Mouse (Mus musculus) CH12.LX (cell line): ENCODE data around the gene Srp68. TPM values are rescaled to one million over a fixed set of nuclear protein-coding genes. Genes with fewer than 3 reads are reported as not detected.

Source experiments
- DNase-seq: peaks from one replicate; pipeline ENCODE4 v3.0.0-alpha.2; 2013; ENCODE audit errors: extremely low read depth
- H3K27ac ChIP-seq: 2 replicates; pipeline ENCODE4 v1.5.1; 2012; ENCODE audit warnings: low read depth, mild to moderate bottlenecking, control low read depth, moderate library complexity; ENCODE audit not compliant: insufficient read depth
- H3K27me3 ChIP-seq: replicated peaks from 2 replicates; pipeline ENCODE3; 2012; ENCODE audit warnings: inconsistent platforms
- H3K36me3 ChIP-seq, 2 experiments: replicated peaks in 1 of 2; 2 replicates each; pipeline versions ENCODE3 to v1.6.1; 2012; ENCODE audit warnings: inconsistent platforms in 1 of 2, low read length in 1 of 2, mild to moderate bottlenecking in 1 of 2, mixed read lengths in 1 of 2, moderate library complexity in 1 of 2; ENCODE audit not compliant: control insufficient read depth in 1 of 2, insufficient read depth in 1 of 2
- H3K4me1 ChIP-seq, 2 experiments: 2 replicates each; pipeline ENCODE4 v1.6.1; 2012; ENCODE audit warnings: inconsistent platforms in 1 of 2, moderate library complexity in 1 of 2; ENCODE audit not compliant: insufficient read depth in 2 of 2, control insufficient read depth in 1 of 2
- H3K4me2 ChIP-seq: 2 replicates; pipeline ENCODE4 v1.6.1; 2012; ENCODE audit warnings: low read depth, mild to moderate bottlenecking, control low read depth; ENCODE audit not compliant: poor library complexity, insufficient read depth, severe bottlenecking
- H3K4me3 ChIP-seq, 3 experiments: fragments of 150-350 bp in 1 of 3; sonication (generic) in 1 of 3; replicated peaks in 1 of 3; 2 replicates each; pipeline versions ENCODE3 to v1.5.1; 2011 to 2012; ENCODE audit warnings: low read depth in 2 of 3, low read length in 2 of 3, mild to moderate bottlenecking in 2 of 3, moderate library complexity in 2 of 3, control low read depth in 1 of 3, improper control_type of control experiment in 1 of 3, inconsistent platforms in 1 of 3, mixed read lengths in 1 of 3; ENCODE audit not compliant: poor library complexity in 1 of 3
- H3K79me2 ChIP-seq: replicated peaks from 2 replicates; pipeline ENCODE4 v1.6.1; 2012; ENCODE audit warnings: mild to moderate bottlenecking, moderate library complexity; ENCODE audit not compliant: control insufficient read depth, poor library complexity, insufficient read depth, severe bottlenecking; ENCODE audit errors: extremely low read depth
- H3K9ac ChIP-seq: 2 replicates; pipeline ENCODE4 v1.6.1; 2012; ENCODE audit warnings: low read depth, mild to moderate bottlenecking, control low read depth, moderate library complexity; ENCODE audit not compliant: insufficient read depth
- H3K9me3 ChIP-seq: replicated peaks from 2 replicates; pipeline ENCODE3; 2012; ENCODE audit warnings: low read length, inconsistent platforms, mixed read lengths
- BHLHE40 ChIP-seq: IDR thresholded peaks from 2 replicates; pipeline ENCODE4 v1.6.1; 2011; ENCODE audit warnings: mild to moderate bottlenecking, low read depth, low read length, improper control_type of control experiment
- CHD2 ChIP-seq: IDR thresholded peaks from 2 replicates; pipeline ENCODE4 v1.6.1; 2011; ENCODE audit warnings: low read length, improper control_type of control experiment
- CTCF ChIP-seq, 2 experiments: IDR thresholded peaks in 1 of 2; conservative IDR thresholded peaks in 1 of 2; 2 replicates each; pipeline ENCODE4 v1.5.1; 2011 to 2012; ENCODE audit warnings: low read depth in 2 of 2, low read length in 2 of 2, improper control_type of control experiment in 1 of 2, inconsistent platforms in 1 of 2, mild to moderate bottlenecking in 1 of 2, moderate library complexity in 1 of 2
- E2F4 ChIP-seq: IDR thresholded peaks from 2 replicates; pipeline ENCODE4 v1.6.1; 2011; ENCODE audit warnings: low read depth, low read length, improper control_type of control experiment; ENCODE audit not compliant: insufficient replicate concordance
- EP300 ChIP-seq: IDR thresholded peaks from 2 replicates; pipeline ENCODE4 v1.6.1; 2011; ENCODE audit warnings: low read length, improper control_type of control experiment
- IRF4 ChIP-seq: IDR thresholded peaks from 2 replicates; pipeline ENCODE4 v1.6.1; 2014; ENCODE audit warnings: low read depth, mild to moderate bottlenecking, inconsistent platforms, low read length, improper control_type of control experiment
- JUN ChIP-seq: IDR thresholded peaks from 2 replicates; pipeline ENCODE4 v1.6.1; 2011; ENCODE audit warnings: low read depth, mild to moderate bottlenecking, low read length, improper control_type of control experiment, moderate library complexity; ENCODE audit not compliant: insufficient read depth
- MAFK ChIP-seq: IDR thresholded peaks from 2 replicates; pipeline ENCODE4 v1.6.1; 2011; ENCODE audit warnings: low read length, improper control_type of control experiment; ENCODE audit not compliant: insufficient replicate concordance
- MAZ ChIP-seq: IDR thresholded peaks from 2 replicates; pipeline ENCODE4 v1.6.1; 2012; ENCODE audit warnings: low read depth, mild to moderate bottlenecking, inconsistent platforms, low read length, improper control_type of control experiment, moderate library complexity
- MEF2A ChIP-seq: IDR thresholded peaks from 2 replicates; pipeline ENCODE4 v1.6.1; 2014; ENCODE audit warnings: low read depth, mild to moderate bottlenecking, inconsistent platforms, low read length, improper control_type of control experiment, borderline replicate concordance
- MXI1 ChIP-seq: IDR thresholded peaks from 2 replicates; pipeline ENCODE4 v1.6.1; 2011; ENCODE audit warnings: mild to moderate bottlenecking, low read depth, low read length, improper control_type of control experiment
- MYC ChIP-seq: IDR thresholded peaks from 2 replicates; pipeline ENCODE4 v1.6.1; 2011; ENCODE audit warnings: low read depth, mild to moderate bottlenecking, improper control_type of control experiment, low read length
- PAX5 ChIP-seq: IDR thresholded peaks from 2 replicates; pipeline ENCODE4 v1.6.1; 2012; ENCODE audit warnings: low read length, inconsistent platforms, mixed read lengths
- POLR2AphosphoS2 ChIP-seq: IDR thresholded peaks from 2 replicates; pipeline ENCODE4 v1.6.1; 2011; ENCODE audit warnings: low read depth, low read length, improper control_type of control experiment
- SMC3 ChIP-seq: IDR thresholded peaks from 2 replicates; pipeline ENCODE4 v1.6.1; 2011; ENCODE audit warnings: low read depth, low read length, improper control_type of control experiment
- TCF12 ChIP-seq: IDR thresholded peaks from 2 replicates; pipeline ENCODE4 v1.6.1; 2014; ENCODE audit warnings: low read depth, mild to moderate bottlenecking, inconsistent platforms, low read length, improper control_type of control experiment
- UBTF ChIP-seq: IDR thresholded peaks from 2 replicates; pipeline ENCODE4 v1.6.1; 2012; ENCODE audit warnings: low read depth, mild to moderate bottlenecking, inconsistent platforms, low read length, improper control_type of control experiment, moderate library complexity
- USF1 ChIP-seq: IDR thresholded peaks from 2 replicates; pipeline ENCODE4 v1.6.1; 2014; ENCODE audit warnings: low read depth, mild to moderate bottlenecking, inconsistent platforms, low read length, improper control_type of control experiment
- USF2 ChIP-seq: conservative IDR thresholded peaks from 2 replicates; pipeline ENCODE4 v1.6.1; 2011; ENCODE audit warnings: low read depth, low read length, improper control_type of control experiment
- ZC3H11A ChIP-seq: IDR thresholded peaks from 2 replicates; pipeline ENCODE4 v1.6.1; 2012; ENCODE audit warnings: low read depth, mild to moderate bottlenecking, inconsistent platforms, low read length, improper control_type of control experiment
- ZKSCAN1 ChIP-seq: IDR thresholded peaks from 2 replicates; pipeline ENCODE4 v1.6.1; 2012; ENCODE audit warnings: low read depth, inconsistent platforms, low read length, improper control_type of control experiment, borderline replicate concordance
- ZMIZ1 ChIP-seq: IDR thresholded peaks from 2 replicates; pipeline ENCODE4 v1.6.1; 2012; ENCODE audit warnings: low read depth, mild to moderate bottlenecking, inconsistent platforms, low read length, improper control_type of control experiment
- ZNF384 ChIP-seq: IDR thresholded peaks from 2 replicates; pipeline ENCODE4 v1.6.1; 2012; ENCODE audit warnings: low read depth, low read length, improper control_type of control experiment, inconsistent platforms
- dilution Hi-C: fragments of 300-500 bp; cut with MboI; formaldehyde crosslinking; loops from 2 replicates; pipeline ENCODE4 v1.14.3; 2020; ENCODE audit warnings: low sequenced_read_pairs; ENCODE audit not compliant: extremely low pct_unique_long_range_greater_than_20kb, extremely low pct_ligation_motif_present
- in situ Hi-C: fragments of 300-500 bp; cut with MboI; formaldehyde crosslinking; loops from 3 replicates; pipeline ENCODE4 v1.14.3; 2019; ENCODE audit warnings: low sequenced_read_pairs, low pct_ligation_motif_present, low pct_unique_long_range_greater_than_20kb, mixed read lengths
- polyA plus RNA-seq: library from polyadenylated mRNA; unstranded; fragments of >175 nt; gene quantifications from 2 replicates; pipeline ENCODE4 v1.2.1, GENCODE M21; 2012; ENCODE audit warnings: low read depth; ENCODE audit not compliant: insufficient read length
- total RNA-seq, 2 experiments: library from RNA; depleted of rRNA; stranded (reverse); fragments of 300-350 nt in 1 of 2; fragments of >200 nt in 1 of 2; gene quantifications; 2 replicates each; pipeline ENCODE4 v1.2.3; 2012 to 2014

Gene Srp68
- total and polyA plus RNA-seq, 3 experiments: 53.2 to 184 (median 74.7) TPM

DNA sequence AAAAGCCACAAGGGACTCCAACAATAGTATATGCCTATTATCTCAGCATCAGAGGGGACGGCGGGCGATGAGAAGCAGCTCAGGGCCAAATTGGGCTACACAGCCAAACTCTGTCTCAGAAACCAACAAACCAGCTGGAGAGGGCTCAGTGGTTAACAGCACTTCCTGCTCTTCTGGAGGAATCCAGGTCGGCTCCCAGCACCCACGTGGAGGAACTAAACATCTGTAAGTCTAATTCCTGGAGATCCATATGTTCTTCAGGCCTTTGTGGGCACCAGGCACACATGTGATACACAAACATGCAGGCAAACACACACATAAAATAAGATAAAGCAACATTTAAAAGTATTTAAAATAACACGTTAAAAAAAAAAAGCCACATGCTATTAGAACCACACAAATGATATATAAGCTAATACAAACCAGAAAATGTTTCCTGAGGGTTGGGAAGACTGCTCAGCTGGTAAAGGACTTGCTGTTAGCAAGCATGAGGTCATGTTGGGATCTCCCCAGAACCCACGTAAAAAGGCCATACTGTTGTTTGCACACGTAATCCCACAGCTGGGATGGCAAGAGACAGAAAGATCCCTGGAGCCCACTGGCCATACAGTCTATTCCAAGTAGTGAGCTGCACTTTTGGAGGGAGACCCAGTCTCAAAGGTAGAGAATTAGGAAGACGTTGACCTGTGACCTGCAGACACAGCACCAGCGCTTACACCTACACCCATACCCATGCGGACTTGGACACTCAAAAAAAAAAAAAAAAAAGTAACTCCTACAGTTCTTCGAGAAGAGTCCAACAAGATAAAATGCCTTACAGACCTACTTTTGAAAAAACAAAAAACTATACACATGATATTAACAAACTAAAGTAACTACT is 1.2 kb downstream of the Srp68 start (continued):
- TF ChIP-seq CHD2 (no peak), ZC3H11A (no peak), CTCF (conservative IDR thresholded peaks at IDR 0.05 in 1 of 2, IDR thresholded peaks at IDR 0.05 in 1 of 2; ENCODE audit: low read depth in 2 of 2, low read length in 2 of 2) (no peak), MYC (peak; percentile 91), ZNF384 (peak; percentile 55), BHLHE40 (no peak), MEF2A (no peak), SMC3 (no peak), TCF12 (no peak), MXI1 (peak; percentile 87), MAFK (no peak), E2F4 (no peak), POLR2AphosphoS2 (no peak), ZMIZ1 (no peak)

DNA sequence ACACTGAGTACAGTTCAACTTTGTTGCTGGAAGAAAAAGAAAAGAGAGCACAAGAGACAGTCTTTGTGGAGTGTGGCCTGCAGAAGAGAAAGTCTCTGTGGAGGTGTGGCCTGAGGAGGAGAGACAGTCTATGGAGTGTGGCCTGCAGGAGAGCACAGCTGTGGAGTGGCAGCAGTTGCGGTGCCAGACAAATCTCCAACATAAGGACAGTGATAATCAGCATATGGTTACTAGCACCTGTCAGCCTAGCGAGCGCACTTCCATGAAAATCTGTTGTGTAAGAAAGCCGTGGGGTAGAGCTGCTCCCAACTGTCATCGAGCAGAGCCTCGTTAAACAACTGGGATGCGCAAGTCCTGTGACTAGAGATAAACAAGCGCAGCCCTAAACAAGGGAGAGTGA is 4.5 kb downstream of the Srp68 start:
- H3K9me3 ChIP-seq: no peaks in the 10 kb centered on the region
- in situ Hi-C loops (no loop called here), dilution Hi-C loops (no loop called here)
- peaks cover 60 to 78% of the 10 kb centered on the region in 2 experiments for H3K36me3 ChIP-seq
- no peak for TF ChIP-seq ZKSCAN1
- no peak for TF ChIP-seq PAX5
- TF ChIP-seq ZC3H11A: no peak
- TF ChIP-seq ZNF384: no peak
- TF ChIP-seq MEF2A: no peak
- H3K4me3 ChIP-seq: no peak overlapping the region
- no peak for DNase-seq
- peaks cover 50% of the 10 kb centered on the region for H3K79me2 ChIP-seq
- H3K4me1 ChIP-seq: peaks cover 6 to 53% of the 10 kb centered on the region in 2 experiments; a peak in 3 of 4 replicates
- no peaks in the 10 kb centered on the region for H3K27me3 ChIP-seq
- H3K4me2 ChIP-seq: no peak overlapping the region
- H3K27ac ChIP-seq: no peak overlapping the region
- no peak overlapping the region for H3K9ac ChIP-seq

DNA sequence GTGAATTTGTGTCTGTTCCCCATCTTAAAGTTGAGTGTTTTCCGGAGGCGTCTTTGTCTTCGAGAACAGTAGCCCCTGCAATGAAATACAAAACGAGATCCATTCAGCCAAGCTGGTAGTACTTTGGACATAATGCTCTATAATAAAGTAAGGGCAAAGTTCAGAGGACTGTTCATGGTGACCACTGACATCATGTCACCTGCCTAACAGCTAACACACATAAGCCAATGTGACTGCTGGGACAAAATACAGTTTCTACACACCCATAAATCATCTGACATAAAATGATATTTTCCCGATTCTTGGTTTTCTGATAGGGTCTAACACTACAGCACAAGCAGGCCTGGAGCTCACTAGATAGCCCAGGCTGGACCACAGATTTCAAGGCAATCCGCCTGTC is 5.7 kb downstream of the Srp68 start:
- no peaks in the 10 kb centered on the region for H3K9me3 ChIP-seq
- H3K4me2 ChIP-seq: no peak overlapping the region
- H3K27ac ChIP-seq: no peak overlapping the region
- DNase-seq: no peak
- peaks cover 72 to 90% of the 10 kb centered on the region in 2 experiments for H3K36me3 ChIP-seq
- peaks cover 45% of the 10 kb centered on the region for H3K79me2 ChIP-seq
- peaks cover 6 to 53% of the 10 kb centered on the region in 2 experiments; a peak in 3 of 4 replicates for H3K4me1 ChIP-seq
- no peak for TF ChIP-seq POLR2AphosphoS2
- TF ChIP-seq IRF4: no peak
- TF ChIP-seq MAZ: no peak
- no peak for TF ChIP-seq BHLHE40
- TF ChIP-seq ZNF384: no peak
- no peak for TF ChIP-seq ZMIZ1
- TF ChIP-seq USF1: no peak
- no peak for TF ChIP-seq USF2
- TF ChIP-seq ZKSCAN1: no peak
- no peak for TF ChIP-seq ZC3H11A
- TF ChIP-seq EP300: no peak
- no peak for TF ChIP-seq JUN
- TF ChIP-seq UBTF: no peak
- TF ChIP-seq PAX5: no peak
- no peak for TF ChIP-seq MEF2A
- in situ Hi-C loops (no loop called here), dilution Hi-C loops (no loop called here)
- H3K27me3 ChIP-seq: no peaks in the 10 kb centered on the region
- no peak overlapping the region for H3K4me3 ChIP-seq
- no peak overlapping the region for H3K9ac ChIP-seq
